Mouse (Mus musculus) Patski (cell line): Measurements from ENCODE around the gene Arhgap31. TPM values are rescaled to one million over a fixed set of nuclear protein-coding genes. Genes with fewer than 3 reads are reported as not detected.

Experiments
- ATAC-seq: fragments of 100-300 bp; one replicate; pipeline ENCODE4 v1.8.0; 2021
- CTCF ChIA-PET: fragments of 350-600 bp; sonication (Branson Sonifier 250); formaldehyde crosslinking; loops from one replicate; lab custom pipeline; 2022; ENCODE audit warnings: inconsistent platforms; lab: Charles Lee
- POLR2A ChIA-PET: fragments of 350-600 bp; sonication (Branson Sonifier 250); formaldehyde crosslinking; loops from one replicate; lab custom pipeline; 2022; ENCODE audit warnings: antibody characterized with exemption, inconsistent platforms; lab: Charles Lee
- DNase-seq: peaks from one replicate; pipeline ENCODE4 v3.0.0-alpha.2; 2011; ENCODE audit warnings: low read depth, low spot score
- H3K27me3 ChIP-seq: fragments of 371-371 bp; one replicate; pipeline ENCODE4 v1.5.1; 2021
- CTCF ChIP-seq: fragments of 100-300 bp; IDR thresholded peaks from one replicate; pipeline ENCODE4 v1.5.1; 2021
- in situ Hi-C: fragments of 300-500 bp; cut with MboI; formaldehyde crosslinking; loops from 3 replicates; pipeline ENCODE4 v1.11.1; 2018; ENCODE audit warnings: low pct_unique_long_range_greater_than_20kb, mixed read lengths
- polyA plus RNA-seq: library from polyadenylated mRNA; unstranded; gene quantifications from one replicate; pipeline ENCODE4 v1.2.3, GENCODE M21; 2021

Gene Arhgap31
- polyA plus RNA-seq, 1 experiment from 2014 or later: 0.24 TPM

DNA sequence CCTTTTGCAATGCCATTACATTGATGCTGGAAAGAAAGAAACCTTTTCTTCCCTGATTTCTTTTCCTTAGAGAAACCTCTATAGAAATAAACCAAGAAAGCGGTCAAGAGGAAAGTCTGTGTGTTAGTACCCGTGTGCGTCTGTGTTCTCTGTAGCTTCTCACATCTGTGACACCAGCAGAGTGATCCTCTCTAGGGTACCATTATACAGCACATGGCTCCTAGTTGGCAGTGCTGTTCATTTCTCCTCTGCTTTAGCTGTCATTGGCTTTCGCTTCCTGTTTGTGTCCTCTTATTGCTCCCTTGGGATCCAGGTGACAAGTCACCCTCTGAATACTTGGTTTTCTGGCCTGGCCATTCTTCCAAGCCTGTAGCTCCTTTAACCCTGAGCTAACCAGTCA, 125.5 kb downstream of the Arhgap31 start:
- TF ChIP-seq CTCF: no peak
- no peak for ATAC-seq
- no peak for DNase-seq
- no peaks in the 10 kb centered on the region for H3K27me3 ChIP-seq
- ChIA-PET CTCF (interaction anchor here (1.1 kb wide), 1 partner anchor 14 kb away, joined by 5 read pairs; no protein-coding TSS in a partner anchor), POLR2A (interaction anchor here (1.4 kb wide), 1 partner anchor 24 kb away, joined by 3 read pairs; no protein-coding TSS in a partner anchor)
- in situ Hi-C loops: no loop called here

GRCm38 (mm10) chr16:38587163-38587562, 125.9 kb downstream of the Arhgap31 start:
- in situ Hi-C loops: no loop called here
- TF ChIP-seq CTCF: no peak
- POLR2A ChIA-PET: interaction anchor here (1.4 kb wide), 1 partner anchor 23 kb away, joined by 3 read pairs; no protein-coding TSS in a partner anchor
- ATAC-seq (no peak), DNase-seq (no peak)
- no peaks in the 10 kb centered on the region for H3K27me3 ChIP-seq
- CTCF ChIA-PET: interaction anchor here (1.1 kb wide), 1 partner anchor 14 kb away, joined by 5 read pairs; no protein-coding TSS in a partner anchor

GRCm38 (mm10) chr16:38585186-38585585, 127.9 kb downstream of the Arhgap31 start:
- in situ Hi-C loops: no loop called here

GRCm38 (mm10) chr16:38584761-38585160, 128.3 kb downstream of the Arhgap31 start:
- ATAC-seq (no peak), DNase-seq (no peak)
- TF ChIP-seq CTCF: no peak
- CTCF ChIA-PET: interaction anchor here (1.1 kb wide), 1 partner anchor 12 kb away, joined by 6 read pairs; no protein-coding TSS in a partner anchor
- no peaks in the 10 kb centered on the region for H3K27me3 ChIP-seq
- POLR2A ChIA-PET: no interaction called here
- in situ Hi-C loops: no loop called here

More at GRCm38 (mm10) chr16:38585186-38585585, 127.9 kb downstream of the Arhgap31 start:
- H3K27me3 ChIP-seq: no peaks in the 10 kb centered on the region
- TF ChIP-seq CTCF: no peak
- CTCF ChIA-PET: no interaction called here
- DNase-seq: no peak
- no peak for ATAC-seq
- POLR2A ChIA-PET: interaction anchor here (1.1 kb wide), 1 partner anchor 17 kb away, joined by 3 read pairs; no protein-coding TSS in a partner anchor

GRCm38 (mm10) chr16:38571481-38571880, 141.6 kb downstream of the Arhgap31 start:
- no peaks in the 10 kb centered on the region for H3K27me3 ChIP-seq
- in situ Hi-C loops: no loop called here
- no peak for ATAC-seq
- ChIA-PET POLR2A (no interaction called here), CTCF (interaction anchor here (1.4 to 1.7 kb wide), 2 partner anchors 8 to 9 kb away, joined by 3 to 4 read pairs; no protein-coding TSS in a partner anchor)
- no peak for TF ChIP-seq CTCF
- DNase-seq: no peak

- H3K27me3 ChIP-seq: no peaks in the 10 kb centered on the region
- CTCF ChIA-PET: interaction anchor here (0.8 to 1.1 kb wide), 3 partner anchors 26 to 248 kb away, joined by 3 read pairs; no protein-coding TSS in a partner anchor
- in situ Hi-C loops: no loop called here
- no peak for TF ChIP-seq CTCF
- no peak for ATAC-seq
- no peak for DNase-seq
- POLR2A ChIA-PET: interaction anchor here (1.0 kb wide), 1 partner anchor 17 kb away, joined by 3 read pairs; no protein-coding TSS in a partner anchor
These were observed 144.9 kb downstream of the Arhgap31 start for GRCm38 (mm10) chr16:38568192-38568591.

DNA sequence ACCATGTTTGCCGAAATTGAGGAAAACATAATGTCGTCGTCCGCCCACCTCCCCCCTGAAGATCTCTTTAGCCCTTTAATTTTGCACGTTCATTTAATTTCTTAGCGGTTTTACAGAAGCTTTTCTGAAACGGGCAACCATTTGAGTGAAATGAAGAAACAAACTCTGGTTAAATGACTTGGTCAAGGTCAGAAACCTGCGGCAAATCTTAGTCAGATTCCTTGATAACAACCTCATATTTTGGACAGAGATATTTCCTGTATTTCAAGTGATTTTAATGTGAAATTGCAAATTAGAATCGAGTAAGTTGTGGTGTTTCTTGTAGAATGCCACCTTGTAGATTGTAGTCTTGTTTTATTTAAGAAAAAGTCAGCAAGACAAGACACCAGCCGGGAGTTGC, 149.6 kb downstream of the Arhgap31 start:
- ChIA-PET POLR2A (interaction anchor here (1.0 kb wide), 1 partner anchor 24 kb away, joined by 3 read pairs; no protein-coding TSS in a partner anchor), CTCF (no interaction called here)
- peaks cover 5% of the 10 kb centered on the region for H3K27me3 ChIP-seq
- ATAC-seq: no peak
- no peak for DNase-seq
- in situ Hi-C loops: no loop called here
- no peak for TF ChIP-seq CTCF

DNA sequence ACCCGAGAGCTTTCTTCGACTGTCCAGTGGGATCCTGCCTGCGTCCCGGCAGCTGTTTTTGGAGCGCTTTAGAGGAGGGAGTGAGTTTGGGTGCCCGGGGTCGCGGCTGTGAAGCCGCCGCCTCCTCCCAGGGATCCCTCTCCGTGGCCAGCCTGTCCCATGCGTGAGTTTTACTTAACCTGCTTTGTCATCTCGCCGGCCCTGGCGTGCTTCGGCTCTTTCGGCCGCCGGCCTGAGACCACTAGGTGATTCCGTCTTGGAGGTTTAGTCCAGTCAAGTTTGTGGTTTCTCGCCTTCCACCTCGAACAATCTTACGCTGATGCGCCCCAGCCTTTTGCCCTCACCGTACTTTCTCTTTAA, 150.1 kb downstream of the Arhgap31 start:
- peaks cover 8% of the 10 kb centered on the region for H3K27me3 ChIP-seq
- in situ Hi-C loops: no loop called here
- DNase-seq: no peak
- peak; percentile 72 for ATAC-seq
- CTCF ChIA-PET: interaction anchor here (1.3 kb wide), 1 partner anchor 8 kb away, joined by 3 read pairs; no protein-coding TSS in a partner anchor
- POLR2A ChIA-PET: interaction anchor here (0.6 to 1.0 kb wide), 2 partner anchors 13 to 122 kb away, joined by 4 read pairs; partner anchors contain the start of gene Poglut1
- no peak for TF ChIP-seq CTCF

GRCm38 (mm10) chr16:38562131-38562967, 150.7 kb downstream of the Arhgap31 start:
- ChIA-PET POLR2A (interaction anchor here (0.6 to 1.0 kb wide), 2 partner anchors 12 to 123 kb away, joined by 4 read pairs; partner anchors contain the start of gene Poglut1), CTCF (interaction anchor here (1.3 kb wide), 1 partner anchor 9 kb away, joined by 3 read pairs; no protein-coding TSS in a partner anchor)
- no peak for TF ChIP-seq CTCF
- H3K27me3 ChIP-seq: peaks cover 8% of the 10 kb centered on the region
- ATAC-seq (peak; percentile 91), DNase-seq (peak; percentile 59)
- in situ Hi-C loops: no loop called here

DNA sequence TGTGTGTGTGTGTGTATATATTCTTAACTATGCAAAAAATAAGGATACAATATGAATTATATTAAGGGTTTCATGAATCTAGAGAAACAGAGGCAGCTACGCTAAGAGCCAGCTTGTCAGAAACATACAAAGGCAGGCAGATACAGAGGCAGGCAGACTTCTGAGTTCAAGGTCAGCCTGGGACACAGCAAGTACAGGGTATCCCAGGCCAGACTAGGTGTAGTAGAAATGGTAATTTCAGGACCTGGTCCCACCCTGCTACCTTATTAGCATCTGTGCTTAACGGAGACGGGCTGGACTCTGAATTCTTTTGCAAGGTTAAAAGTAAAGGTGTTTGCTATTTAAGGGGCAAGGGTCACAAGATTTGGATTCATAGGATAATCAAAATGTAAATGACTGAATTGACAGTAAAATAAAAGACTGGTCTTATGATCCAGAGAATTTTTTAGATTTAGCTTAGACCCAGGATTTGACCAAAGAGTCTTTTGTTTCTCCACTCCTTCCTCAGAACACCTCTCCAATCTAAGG, 154.8 kb downstream of the Arhgap31 start, which contains the start of gene Tmem39a:
Gene Tmem39a (plus strand): TSS at position 478 of the 528 bp plus-strand sequence.
- no peak for TF ChIP-seq CTCF
- in situ Hi-C loops: no loop called here
- DNase-seq: no peak
- peaks cover 14% of the 10 kb centered on the region for H3K27me3 ChIP-seq
- ATAC-seq: no peak
- CTCF ChIA-PET: no interaction called here
- POLR2A ChIA-PET: no interaction called here
